Mouse (Mus musculus) liver, embryonic 14.5 days (tissue): ENCODE data around the gene Ergic2. TPM values are rescaled to one million over a fixed set of nuclear protein-coding genes. Genes with fewer than 3 reads are reported as not detected.

Experiments
- ATAC-seq: fragments of 200-750 bp; cut with Nextera tagmentation; 2 replicates; pipeline ENCODE4 v1.8.0; 2017; ENCODE audit warnings: moderate number of reproducible peaks, mild to moderate bottlenecking, moderate library complexity; ENCODE audit not compliant: insufficient read depth
- DNase-seq, 3 experiments: peaks; one replicate each; pipeline ENCODE4 v3.0.0-alpha.2; 2012 to 2013; ENCODE audit warnings: low read depth in 3 of 3, low spot score in 3 of 3
- H3K27ac ChIP-seq: fragments of 300-500 bp; sonication (generic); 2 replicates; pipeline ENCODE4 v1.5.1; 2014; ENCODE audit warnings: moderate library complexity, mild to moderate bottlenecking, control low read depth, inconsistent platforms
- H3K27me3 ChIP-seq: fragments of 300-500 bp; sonication (generic); 2 replicates; pipeline ENCODE4 v1.6.1; 2014; ENCODE audit warnings: mild to moderate bottlenecking, low read length, moderate library complexity; ENCODE audit not compliant: control insufficient read depth, insufficient read depth
- H3K36me3 ChIP-seq: fragments of 300-500 bp; sonication (generic); replicated peaks from 2 replicates; pipeline ENCODE4 v1.6.1; 2014; ENCODE audit warnings: low read depth; ENCODE audit not compliant: control insufficient read depth, insufficient read depth
- H3K4me1 ChIP-seq, 2 experiments: fragments of 200-500 bp in 1 of 2; fragments of 300-500 bp in 1 of 2; sonication (generic) in 1 of 2; replicated peaks; 2 replicates each; pipeline ENCODE4 v1.6.1; 2012 to 2014; ENCODE audit warnings: antibody characterized with exemption in 1 of 2, inconsistent platforms in 1 of 2, low read length in 1 of 2; ENCODE audit not compliant: control insufficient read depth in 2 of 2, insufficient read depth in 2 of 2
- H3K4me2 ChIP-seq: fragments of 300-500 bp; sonication (generic); 2 replicates; pipeline ENCODE4 v1.6.1; 2014; ENCODE audit warnings: low read depth, mild to moderate bottlenecking, control low read depth, moderate library complexity
- H3K4me3 ChIP-seq, 2 experiments: fragments of 200-500 bp in 1 of 2; fragments of 300-500 bp in 1 of 2; sonication (generic) in 1 of 2; 2 replicates each; pipeline ENCODE4 v1.5.1; 2012 to 2014; ENCODE audit warnings: low read depth in 2 of 2, low read length in 2 of 2, mild to moderate bottlenecking in 2 of 2, control low read depth in 1 of 2, inconsistent platforms in 1 of 2, moderate library complexity in 1 of 2; ENCODE audit not compliant: insufficient read depth in 1 of 2
- H3K9ac ChIP-seq: fragments of 300-500 bp; sonication (generic); replicated peaks from 2 replicates; pipeline ENCODE4 v1.6.1; 2014; ENCODE audit warnings: mild to moderate bottlenecking, control low read depth, moderate library complexity
- H3K9me3 ChIP-seq: fragments of 300-500 bp; sonication (generic); 2 replicates; pipeline ENCODE4 v1.6.1; 2016; ENCODE audit warnings: low read length, mixed read lengths; ENCODE audit not compliant: control insufficient read depth
- CTCF ChIP-seq: IDR thresholded peaks from 2 replicates; pipeline ENCODE4 v1.5.1; 2016; ENCODE audit warnings: antibody characterized with exemption, low read depth, control low read depth
- EP300 ChIP-seq: IDR thresholded peaks from 2 replicates; pipeline ENCODE4 v1.6.1; 2016; ENCODE audit warnings: antibody characterized with exemption, low read depth
- WGBS: fragments of 180-500 bp; shearing (Covaris S2); extraction: QIAGEN DNeasy Blood & Tissue Kit; methylation state at CpG from one replicate; pipeline ENCODE4 v1.1.7; 2014; ENCODE audit not compliant: insufficient replicate concordance; 5-methylcytosine and 5-hydroxymethylcytosine counted together
- polyA plus RNA-seq, 2 experiments: library from polyadenylated mRNA; depleted of rRNA in 1 of 2; stranded (reverse) in 1 of 2; unstranded in 1 of 2; fragments of >200 nt; fragmentation: Nextera tagmentation in 1 of 2; extraction: Ambion mirVana in 1 of 2; gene quantifications; 2 replicates each; pipeline versions ENCODE4 v1.2.1 to v1.2.3; 2012 to 2014

The Ergic2 gene
- polyA plus RNA-seq, 2 experiments, result 36.1 to 104 TPM

DNA sequence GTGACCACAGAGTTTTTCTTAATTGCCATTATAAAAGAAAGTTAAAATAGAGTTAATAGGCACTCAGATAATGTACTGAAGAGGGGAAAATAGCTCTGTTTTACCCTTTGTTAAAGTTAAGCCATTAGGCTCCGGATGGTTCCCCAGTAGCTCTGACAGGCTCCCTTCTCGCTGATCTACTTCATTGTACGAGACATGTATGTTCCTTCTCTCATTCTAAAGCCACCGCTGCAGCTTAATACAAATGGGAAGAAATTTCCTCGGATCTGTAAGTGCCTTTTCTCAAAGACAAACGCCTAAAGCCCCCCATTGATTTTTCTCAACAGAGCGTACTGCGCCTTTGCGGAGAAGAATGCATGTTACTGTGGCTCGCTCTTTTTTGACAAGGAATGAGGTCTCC, 79.9 kb downstream of the Ergic2 start:
- Histone ChIP-seq H3K27ac (no peak overlapping the region), H3K9ac (no peak overlapping the region), H3K4me3 (no peak overlapping the region), H3K36me3 (no peaks in the 10 kb centered on the region), H3K27me3 (no peaks in the 10 kb centered on the region), H3K4me1 (no peaks in the 10 kb centered on the region), H3K9me3 (no peaks in the 10 kb centered on the region), H3K4me2 (no peak overlapping the region)
- ATAC-seq, result no peak
- 69% methylated on average over 10 of the region's 10 CpGs for WGBS
- TF ChIP-seq CTCF (no peak), EP300 (no peak)
- DNase-seq, result no peak

Other genes with a start within 250 kb of the Ergic2 start
- 0.27 and 0.37 TPM in 2 replicates for gene Far2, start 165.1 kb downstream of the Ergic2 start, polyA plus RNA-seq (2012; rRNA removed)
- gene Far2, start 165.1 kb downstream of the Ergic2 start, polyA plus RNA-seq (2014; fragmentation: Nextera tagmentation; extraction: Ambion mirVana), result 1.0 TPM in 2 replicates
- gene Tmtc1, start 232.0 kb upstream of the Ergic2 start, polyA plus RNA-seq (2012; rRNA removed), result 0.08 and 0.09 TPM in 2 replicates
- gene Tmtc1, start 232.0 kb upstream of the Ergic2 start, polyA plus RNA-seq (2014; fragmentation: Nextera tagmentation; extraction: Ambion mirVana), result 0.04 and 0.28 TPM in 2 replicates